Mouse (Mus musculus) kidney, adult 11 months (tissue): ENCODE data around the gene S100a3.

ENCODE experiments used
- DNase-seq: peaks from one replicate; pipeline ENCODE4 v3.0.0; 2022

The S100a3 gene

GRCm38 (mm10) chr3:90604416-90604815, 44.0 kb downstream of the S100a3 start:
- DNase-seq: peak; percentile 71

GRCm38 (mm10) chr3:90605049-90605448, 44.7 kb downstream of the S100a3 start:
- DNase-seq: no peak

GRCm38 (mm10) chr3:90605736-90606135, 45.4 kb downstream of the S100a3 start:
- DNase-seq: no peak

- no peak for DNase-seq
Measured at GRCm38 (mm10) chr3:90606185-90606584, 45.8 kb downstream of the S100a3 start.

- DNase-seq: no peak
Measured at GRCm38 (mm10) chr3:90607361-90607760, 47.0 kb downstream of the S100a3 start.

- no peak for DNase-seq
Measured at GRCm38 (mm10) chr3:90608223-90608622, 47.8 kb downstream of the S100a3 start, which contains the start of gene S100a5. Gene S100a5, plus strand, starts transcription at chr3:90608523.

- DNase-seq: no peak
Measured at GRCm38 (mm10) chr3:90609102-90609501, 48.7 kb downstream of the S100a3 start.

- DNase-seq: no peak
Measured at GRCm38 (mm10) chr3:90611494-90611893, 51.1 kb downstream of the S100a3 start.

- DNase-seq: no peak
Measured at GRCm38 (mm10) chr3:90612061-90612460, 51.7 kb downstream of the S100a3 start.

- DNase-seq: peak; percentile 39
Measured at GRCm38 (mm10) chr3:90612728-90613291, 52.4 kb downstream of the S100a3 start, which contains the start of gene S100a6. Gene S100a6, plus strand, starts transcription at chr3:90612882.

GRCm38 (mm10) chr3:90613461-90614147, 53.2 kb downstream of the S100a3 start:
- no peak for DNase-seq

GRCm38 (mm10) chr3:90614148-90614530, 53.8 kb downstream of the S100a3 start:
- no peak for DNase-seq

GRCm38 (mm10) chr3:90614611-90615251, 54.4 kb downstream of the S100a3 start:
- no peak for DNase-seq

- peak; percentile 60 for DNase-seq
Measured at GRCm38 (mm10) chr3:90615415-90615814, 55.0 kb downstream of the S100a3 start.

- no peak for DNase-seq
Measured at GRCm38 (mm10) chr3:90615911-90616310, 55.5 kb downstream of the S100a3 start.

GRCm38 (mm10) chr3:90617586-90617985, 57.2 kb downstream of the S100a3 start:
- no peak for DNase-seq

- DNase-seq: no peak
Measured at GRCm38 (mm10) chr3:90621552-90621951, 61.2 kb downstream of the S100a3 start.

- DNase-seq: no peak
Measured at GRCm38 (mm10) chr3:90623435-90624071, 63.2 kb downstream of the S100a3 start.

GRCm38 (mm10) chr3:90625496-90625895, 65.1 kb downstream of the S100a3 start:
- DNase-seq: no peak

GRCm38 (mm10) chr3:90626266-90627021, 66.1 kb downstream of the S100a3 start:
- DNase-seq: no peak

- no peak for DNase-seq
Measured at GRCm38 (mm10) chr3:90627366-90627765, 67.0 kb downstream of the S100a3 start.

GRCm38 (mm10) chr3:90627807-90628206, 67.4 kb downstream of the S100a3 start:
- no peak for DNase-seq

GRCm38 (mm10) chr3:90629298-90629697, 68.9 kb downstream of the S100a3 start:
- no peak for DNase-seq
